Mouse (Mus musculus) heart, adult 9 months (tissue): ENCODE results near the gene Blvrb.
"Not testable (repeated sequence)": the region's sequence is repeated elsewhere in the genome, so short reads cannot be mapped to it uniquely, and the experiment has no call there.

Experiments used
- DNase-seq, 2 experiments: peaks; one replicate each; pipeline ENCODE4 v3.0.0; 2022; ENCODE audit warnings: low spot score in 2 of 2

The Blvrb gene

DNA sequence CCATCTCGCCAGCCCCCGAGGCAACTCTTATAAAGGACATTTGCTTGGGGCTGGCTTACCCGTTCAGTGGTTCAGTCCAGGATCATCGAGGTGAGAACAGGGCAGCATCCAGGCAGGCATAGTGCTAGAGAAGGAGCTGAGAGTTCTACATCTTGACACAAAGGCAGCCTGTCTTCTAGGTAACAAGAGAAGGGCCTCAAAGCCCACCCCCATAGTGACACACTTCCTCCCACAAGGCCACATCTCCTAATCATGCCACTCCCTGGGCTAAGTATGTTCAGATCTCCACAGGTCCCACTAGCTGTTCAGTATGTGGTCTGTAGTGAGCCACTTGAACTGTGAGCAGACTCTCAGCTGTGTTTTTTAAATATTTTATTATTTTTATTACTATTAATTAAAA, 36.1 kb downstream of the Blvrb start:
- DNase-seq, result no peak

- no peak for DNase-seq
These were observed 38.5 kb downstream of the Blvrb start for GRCm38 (mm10) chr7:27486102-27486769.

DNA sequence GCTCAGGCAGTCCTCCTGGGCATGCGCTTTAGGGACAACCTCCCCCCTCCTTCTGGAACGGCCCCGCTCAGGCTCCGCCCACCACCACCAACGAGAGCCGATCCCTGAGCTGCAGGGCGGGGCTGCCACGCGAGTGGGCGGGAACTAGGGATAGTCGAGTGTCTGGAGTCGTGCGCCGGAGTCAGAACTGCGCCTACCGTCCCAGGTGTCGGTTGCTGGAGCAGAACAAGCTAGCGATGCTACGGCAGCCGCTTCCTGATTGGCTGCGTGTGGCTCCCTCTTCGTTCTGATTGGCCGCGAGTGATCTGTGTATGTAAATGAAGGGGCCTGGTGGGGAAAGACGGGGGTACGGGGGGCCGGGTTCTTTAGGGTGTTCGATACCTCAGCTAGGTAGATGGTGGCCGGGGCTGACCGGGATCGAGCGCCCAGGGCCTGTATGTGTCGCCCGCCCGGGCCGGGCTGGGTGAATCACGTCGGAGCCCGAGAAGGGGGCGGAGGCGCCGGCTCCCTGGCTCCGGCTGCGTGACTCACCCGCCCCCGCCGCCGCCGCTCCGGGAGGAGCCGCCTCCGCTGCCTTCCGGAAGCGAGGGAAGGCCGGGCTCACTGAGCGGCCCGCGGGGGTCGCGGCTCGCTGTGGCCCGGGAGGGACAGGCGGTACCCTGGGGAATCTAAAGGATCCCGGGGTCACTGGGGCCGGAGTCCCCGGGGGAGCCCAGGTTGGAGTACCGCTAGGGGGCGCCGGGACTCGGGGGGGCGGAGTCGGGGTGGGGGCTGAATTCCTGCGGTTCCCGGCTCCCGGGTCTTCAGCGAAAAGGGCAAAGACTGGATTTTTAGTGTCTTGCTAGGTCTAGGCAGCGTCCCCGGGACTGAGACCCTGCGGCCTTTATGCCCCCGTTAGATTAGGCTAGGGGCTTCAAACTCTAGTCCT, 39.3 kb downstream of the Blvrb start, which contains the start of gene Sertad1:
TSS of gene Sertad1 (plus strand) at position 141 of the 928 bp plus-strand sequence.
- DNase-seq, result peak; percentile 100

DNA sequence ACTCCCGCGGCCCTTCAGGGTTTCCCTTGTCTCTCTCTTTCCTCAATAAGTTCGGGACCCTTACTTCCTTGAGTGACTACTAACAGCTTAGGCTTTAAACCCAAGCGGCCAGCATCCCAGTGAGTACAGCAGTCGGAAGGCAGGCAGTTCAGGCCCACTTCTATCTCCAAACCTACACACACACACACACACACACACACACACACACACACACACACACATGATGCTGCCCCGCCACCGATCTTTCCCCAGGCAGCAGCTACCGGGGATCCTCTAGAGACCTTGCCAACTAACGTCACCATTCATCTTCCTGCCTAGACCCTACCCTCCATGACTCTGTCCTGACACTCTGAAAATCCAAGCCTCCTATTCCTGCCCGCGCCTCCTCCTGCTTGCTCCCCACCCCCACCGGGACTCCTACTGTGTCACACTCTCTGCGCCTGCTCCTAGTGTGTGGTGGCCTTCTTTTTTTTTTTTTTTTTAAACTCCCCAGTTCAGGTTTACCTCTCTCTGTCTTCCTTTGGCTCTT, 40.0 kb downstream of the Blvrb start:
- DNase-seq, result peak in 1 of 2 experiments; percentile 58

DNA sequence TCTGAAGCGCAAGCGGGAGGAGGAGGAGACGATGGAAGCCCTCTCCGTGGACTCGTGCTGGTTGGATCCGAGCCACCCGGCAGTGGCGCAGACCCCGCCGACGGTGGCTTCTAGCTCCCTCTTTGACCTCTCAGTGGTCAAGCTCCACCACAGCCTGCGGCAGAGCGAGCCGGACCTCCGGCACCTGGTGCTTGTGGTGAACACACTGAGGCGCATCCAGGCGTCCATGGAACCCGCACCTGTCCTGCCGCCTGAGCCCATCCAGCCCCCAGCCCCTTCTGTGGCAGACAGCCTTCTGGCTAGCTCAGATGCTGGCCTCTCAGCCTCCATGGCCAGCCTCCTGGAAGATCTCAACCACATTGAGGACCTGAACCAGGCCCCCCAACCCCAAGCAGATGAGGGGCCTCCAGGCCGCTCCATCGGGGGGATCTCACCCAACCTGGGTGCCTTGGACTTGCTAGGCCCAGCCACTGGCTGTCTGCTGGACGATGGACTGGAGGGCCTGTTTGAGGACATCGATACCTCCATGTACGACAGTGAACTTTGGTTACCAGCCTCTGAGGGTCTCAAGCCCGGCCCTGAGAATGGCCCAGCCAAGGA, 41.6 kb downstream of the Blvrb start:
- DNase-seq, result no peak

GRCm38 (mm10) chr7:27490227-27490542, 42.4 kb downstream of the Blvrb start:
- no peak for DNase-seq

GRCm38 (mm10) chr7:27490543-27491329, 43.0 kb downstream of the Blvrb start:
- peak; percentile 95 to 97 for DNase-seq

- DNase-seq, result no peak
These were observed 44.1 kb downstream of the Blvrb start for GRCm38 (mm10) chr7:27491856-27492255.

GRCm38 (mm10) chr7:27493022-27493421, 45.2 kb downstream of the Blvrb start:
- no peak for DNase-seq

- DNase-seq, result no peak
These were observed 45.7 kb downstream of the Blvrb start for GRCm38 (mm10) chr7:27493450-27493849.

DNA sequence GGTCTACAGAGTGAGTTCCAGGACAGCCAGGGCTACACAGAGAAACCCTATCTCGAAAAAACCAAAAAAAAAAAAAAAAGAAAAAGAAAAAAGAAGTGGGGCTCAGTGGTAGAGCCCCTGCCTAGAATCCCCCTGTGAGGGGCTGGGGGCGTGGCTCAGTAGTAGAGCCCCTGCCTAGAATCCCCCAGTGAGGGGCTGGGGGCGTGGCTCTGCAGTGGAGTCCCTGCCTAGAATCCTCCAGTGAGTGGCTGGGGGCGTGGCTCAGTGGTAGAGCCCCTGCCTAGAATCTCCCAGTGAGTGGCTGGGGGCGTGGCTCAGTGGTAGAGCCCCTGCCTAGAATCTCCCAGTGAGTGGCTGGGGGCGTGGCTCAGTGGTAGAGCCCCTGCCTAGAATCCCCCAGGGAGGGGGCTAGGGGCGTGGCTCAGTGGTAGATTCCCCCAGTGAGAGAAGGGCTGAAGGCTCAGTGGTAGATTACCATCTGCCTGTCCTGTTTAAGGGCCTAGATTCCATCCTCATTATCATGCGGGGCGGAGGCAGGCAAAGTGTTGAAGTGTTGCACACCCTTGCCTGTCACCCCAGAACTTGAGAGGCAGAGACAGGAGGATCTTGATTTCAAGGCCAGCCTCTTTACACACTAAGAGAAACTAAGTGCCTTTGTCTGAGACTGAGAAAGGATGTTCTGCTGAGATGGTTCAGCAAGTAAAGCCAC, 47.0 kb downstream of the Blvrb start:
- not testable (repeated sequence) for DNase-seq

GRCm38 (mm10) chr7:27499036-27499435, 51.3 kb downstream of the Blvrb start, which contains the start of gene Prx:
TSS of gene Prx (plus strand) at chr7:27499324.
- DNase-seq, result no peak

DNA sequence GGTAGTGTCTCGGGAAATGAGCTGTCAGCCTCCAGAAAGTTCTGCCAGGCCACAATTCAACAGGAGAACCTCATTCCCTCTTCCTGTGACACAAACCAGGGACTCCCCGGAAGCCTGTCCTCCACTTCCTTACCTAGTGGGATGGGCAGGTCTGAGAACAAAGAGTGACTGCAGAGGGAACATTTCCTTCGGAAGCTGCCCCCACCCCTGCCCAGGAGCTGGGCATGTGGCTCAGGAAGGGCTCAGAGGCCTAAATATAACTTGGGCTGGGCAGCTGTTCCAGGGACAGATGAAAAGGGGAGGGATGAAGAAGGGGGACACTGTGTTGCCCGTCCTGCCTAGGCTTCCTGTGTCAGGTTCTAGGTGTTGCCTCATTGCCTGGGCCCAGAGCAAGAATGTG, 53.8 kb downstream of the Blvrb start:
- DNase-seq, result peak; percentile 50 to 58

GRCm38 (mm10) chr7:27506765-27507370, 59.1 kb downstream of the Blvrb start:
- no peak for DNase-seq

DNA sequence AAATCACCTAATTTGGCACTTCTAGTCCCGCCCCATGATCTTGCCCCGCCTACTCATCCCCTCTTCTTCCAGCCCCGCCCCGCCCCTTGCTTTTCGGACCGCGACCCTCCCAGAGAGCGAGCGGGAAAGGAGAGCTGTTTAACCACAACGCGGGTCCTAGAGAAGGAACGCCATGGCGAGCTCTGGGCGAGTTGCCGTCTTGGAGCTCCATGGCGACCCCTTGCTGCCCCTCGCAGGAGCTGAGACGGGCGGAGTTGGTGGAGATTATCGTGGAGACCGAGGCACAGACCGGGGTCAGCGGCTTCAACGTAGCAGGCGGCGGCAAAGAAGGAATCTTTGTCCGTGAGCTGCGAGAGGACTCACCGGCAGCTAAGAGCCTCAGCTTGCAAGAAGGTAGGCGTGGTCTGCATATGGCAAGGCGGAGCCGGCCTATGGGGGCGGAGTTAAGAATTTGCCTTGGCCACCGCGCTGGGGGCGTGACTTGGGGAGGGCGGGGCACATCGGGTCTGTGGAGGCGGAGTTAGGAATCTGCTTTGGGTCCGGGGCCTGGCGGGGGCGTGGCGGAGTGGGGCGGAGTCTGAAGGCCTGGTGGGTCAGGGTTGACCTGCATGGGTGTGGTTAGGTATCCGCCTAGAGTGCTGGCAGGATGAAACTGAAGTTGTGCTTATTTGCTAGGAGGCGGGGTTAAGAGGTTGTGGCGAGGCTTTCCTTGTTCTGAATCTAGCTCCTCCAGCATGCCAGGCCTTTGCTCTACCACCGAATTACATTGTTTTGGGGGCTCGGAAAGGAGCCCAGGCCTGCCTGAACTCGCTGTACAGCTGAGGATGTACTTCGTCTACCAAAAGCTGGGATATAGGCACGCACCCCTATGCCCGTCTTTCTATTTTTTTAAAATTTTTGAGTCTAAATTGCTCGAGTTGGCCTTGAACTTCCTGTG, 60.2 kb downstream of the Blvrb start:
- peak; percentile 95 to 97 for DNase-seq

DNA sequence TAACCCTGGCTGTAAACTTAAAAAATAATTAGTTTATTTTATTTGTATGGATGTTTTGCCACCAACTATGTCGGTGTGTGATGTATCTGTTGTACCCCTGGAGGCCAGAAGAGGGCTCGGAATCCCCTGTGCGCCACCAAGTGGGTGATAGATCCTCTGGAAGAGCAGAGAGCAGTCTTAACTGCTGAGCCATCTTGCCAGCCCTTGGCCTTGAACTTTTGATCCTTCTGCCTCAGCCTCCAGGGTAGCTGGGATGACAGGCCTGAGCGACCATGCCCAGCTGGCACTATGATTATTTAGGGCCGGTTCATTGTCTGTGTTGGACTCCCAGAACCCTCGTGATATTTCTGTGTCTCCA, 60.8 kb downstream of the Blvrb start:
- peak; percentile 48 to 63 for DNase-seq

- no peak for DNase-seq
These were observed 63.0 kb downstream of the Blvrb start for GRCm38 (mm10) chr7:27510809-27511208.

- DNase-seq, result no peak
These were observed 67.2 kb downstream of the Blvrb start for GRCm38 (mm10) chr7:27514961-27515360.
